Mouse (Mus musculus) small intestine, adult 2 months (tissue): Measurements from ENCODE around the gene Cdh22.

ENCODE experiments used
- CTCF ChIP-seq: fragments of 200-500 bp; IDR thresholded peaks from 2 replicates; pipeline ENCODE4 v1.5.1; 2012; ENCODE audit warnings: low read depth, mild to moderate bottlenecking, control low read depth, inconsistent platforms, low read length, moderate library complexity, mixed read lengths; ENCODE audit not compliant: insufficient replicate concordance, insufficient read length; ENCODE audit errors: extremely low read depth
- POLR2A ChIP-seq: fragments of 200-500 bp; IDR thresholded peaks from 2 replicates; pipeline ENCODE4 v1.6.1; 2012; ENCODE audit warnings: low read depth, mild to moderate bottlenecking, control low read depth, inconsistent platforms, low read length, moderate library complexity

- TF ChIP-seq CTCF: no peak
- no peak for TF ChIP-seq POLR2A
These were observed 42.6 kb upstream of the Cdh22 start for GRCm38 (mm10) chr2:165277188-165277740.
